In the genomic region with DNA sequence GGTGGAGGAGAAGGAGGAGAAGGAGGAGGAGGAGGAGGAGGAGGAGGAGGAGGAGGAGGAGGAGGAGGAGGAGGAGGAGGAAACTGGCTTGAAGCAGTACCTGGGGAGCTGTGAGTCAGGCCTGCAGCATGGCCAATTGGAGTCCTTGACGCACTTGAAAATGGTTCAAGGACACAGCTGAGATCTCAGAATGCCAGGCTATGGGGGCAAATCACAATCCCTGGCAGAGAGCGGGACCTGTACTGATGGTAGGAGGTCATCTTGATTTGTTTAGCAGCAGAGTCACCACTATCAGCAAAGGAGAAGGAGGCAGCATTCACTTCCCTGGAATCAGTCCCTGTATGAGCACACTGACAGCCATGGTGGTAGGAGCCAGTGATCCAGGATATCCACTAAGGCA, we compare ENCODE assay signal across 21 mouse cellular contexts.
DNase-seq lines count a peak whose midpoint lies in the region; TF ChIP-seq lines count a peak whose summit lies in the region.
"Had no signal": no experiment of that assay in that cellular context is flagged by ENCODE, and none has a peak within 500 bp of the region (broad histone marks: within the 10 kb centered on the region; RNA-seq: fewer than 3 reads in every experiment).

No protein-coding gene starts in this region.

- no peak for TF ChIP-seq CTCF in kidney, adult 2 months (conservative IDR thresholded peaks at IDR 0.05; ENCODE audit: insufficient read depth, insufficient read length, low read depth, low read length)

- DNase-seq in adrenal gland, adult (ENCODE audit: inconsistent age in 2 of 2, low spot score in 1 of 2): peak; percentile 67 to 80
- no peak for DNase-seq in adrenal gland, postnatal 4 days (ENCODE audit: low spot score in 2 of 2)
- DNase-seq in heart, adult 11 months: peak; percentile 35
- DNase-seq in heart, adult 18-20 months: no peak
- DNase-seq in adrenal gland, adult 8-10 months: peak; percentile 54
- peak; percentile 23 for DNase-seq in adrenal gland, postnatal 14 days
- DNase-seq in left cerebral cortex, adult 9 months (ENCODE audit: low spot score in 2 of 2): no peak
- no peak for DNase-seq in kidney, adult 2 months
- DNase-seq: cerebellum, adult 11 months; cerebellum, adult 18-20 months; cerebellum, adult 8-10 months; cerebellum, adult 9-11 months; cerebellum, postnatal 14 days; cerebellum, postnatal 36 days; embryo, embryonic 11 days; forebrain, postnatal 0 days had no signal

- 96% methylated on average over 2 of the region's 2 CpGs for WGBS in kidney, adult 2 months

- H3K27ac ChIP-seq in kidney, adult 2 months (ENCODE audit: insufficient read depth, low read depth, low read length): no peak overlapping the region
- H3K27ac ChIP-seq: embryonic facial prominence, embryonic 13.5 days; embryonic facial prominence, embryonic 15.5 days; forebrain, embryonic 13.5 days; forebrain, embryonic 15.5 days had no signal

- no peak overlapping the region for H3K4me3 ChIP-seq in kidney, adult 2 months (ENCODE audit: insufficient read depth, low read depth, low read length)
- H3K4me3 ChIP-seq: embryonic facial prominence, embryonic 13.5 days; embryonic facial prominence, embryonic 15.5 days; erythroblast, embryonic 14.5 days; forebrain, embryonic 13.5 days; forebrain, embryonic 15.5 days had no signal

- no peaks in the 10 kb centered on the region for H3K27me3 ChIP-seq in kidney, adult 2 months (replicated peaks; ENCODE audit: control insufficient read depth, insufficient read depth, low read length)
- H3K27me3 ChIP-seq: embryonic facial prominence, embryonic 13.5 days; embryonic facial prominence, embryonic 15.5 days; forebrain, embryonic 13.5 days; forebrain, embryonic 15.5 days had no signal

- H3K4me1 ChIP-seq in kidney, adult 2 months (ENCODE audit: control insufficient read depth, insufficient read depth, low read length): peaks cover 2% of the 10 kb centered on the region; the same call in 1 of the 2 replicates
- H3K4me1 ChIP-seq: embryonic facial prominence, embryonic 13.5 days; embryonic facial prominence, embryonic 15.5 days; forebrain, embryonic 13.5 days; forebrain, embryonic 15.5 days had no signal

- no peaks in the 10 kb centered on the region for H3K36me3 ChIP-seq in kidney, adult 2 months (ENCODE audit: control insufficient read depth, insufficient read depth, low read length)
- H3K36me3 ChIP-seq: embryonic facial prominence, embryonic 13.5 days; embryonic facial prominence, embryonic 15.5 days; forebrain, embryonic 15.5 days had no signal

- TF ChIP-seq POLR2A in kidney, adult 2 months (IDR thresholded peaks at IDR 0.05; ENCODE audit: low read depth, low read length): no peak

Comparison
In these comparisons a context has a peak if more than half of its experiments do, and no peak if none do; other contexts are left out.
1. DNase-seq: peak in adrenal gland, adult (2 of 2), heart, adult 11 months (single experiment), adrenal gland, adult 8-10 months (single experiment) and adrenal gland, postnatal 14 days (single experiment); none in adrenal gland, postnatal 4 days (0 of 2), heart, adult 18-20 months (0 of 2), left cerebral cortex, adult 9 months (0 of 2) and kidney, adult 2 months (single experiment).